17 mouse cellular contexts compared by ENCODE assay signal in the genomic region with DNA sequence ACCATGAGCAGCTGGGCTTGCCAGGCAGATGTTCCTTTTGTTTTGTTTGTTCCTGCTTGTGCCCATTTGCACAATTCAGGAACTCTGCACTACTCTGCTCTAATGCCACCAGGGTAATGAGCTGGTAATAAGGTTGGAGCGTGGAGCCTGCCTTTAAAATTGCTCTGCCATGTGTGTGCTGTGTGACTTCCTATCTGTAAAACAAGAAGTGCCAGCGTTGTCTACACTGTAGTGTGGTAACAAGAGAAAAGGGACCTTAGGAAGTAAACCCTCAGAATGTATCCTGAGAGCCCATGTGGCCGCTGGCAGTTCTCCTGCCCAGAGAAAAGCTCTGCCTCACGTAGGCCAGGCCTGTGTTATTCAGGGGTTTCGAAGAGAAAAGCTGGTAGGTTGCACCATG.
DNase-seq lines count a peak whose midpoint lies in the region; ATAC-seq lines count a peak whose summit lies in the region.
"Had no signal": no experiment of that assay in that cellular context is flagged by ENCODE, and none has a peak within 500 bp of the region (broad histone marks: within the 10 kb centered on the region; RNA-seq: fewer than 3 reads in every experiment).

No protein-coding gene starts in this region.

- no peaks in the 10 kb centered on the region for H3K9me3 ChIP-seq in forebrain, embryonic 12.5 days
- no peaks in the 10 kb centered on the region for H3K9me3 ChIP-seq in forebrain, embryonic 16.5 days (ENCODE audit: control insufficient read depth, low read length)
- no peaks in the 10 kb centered on the region for H3K9me3 ChIP-seq in hindbrain, embryonic 10.5 days
- H3K9me3 ChIP-seq in hindbrain, embryonic 13.5 days: no peaks in the 10 kb centered on the region

- H3K27me3 ChIP-seq in forebrain, embryonic 12.5 days: no peaks in the 10 kb centered on the region
- no peaks in the 10 kb centered on the region for H3K27me3 ChIP-seq in forebrain, embryonic 16.5 days (replicated peaks; ENCODE audit: control insufficient read depth, insufficient read depth, low read length)
- no peaks in the 10 kb centered on the region for H3K27me3 ChIP-seq in hindbrain, embryonic 10.5 days (ENCODE audit: insufficient read depth, poor library complexity, severe bottlenecking)
- H3K27me3 ChIP-seq in hindbrain, embryonic 13.5 days: no peaks in the 10 kb centered on the region

- H3K9ac ChIP-seq in forebrain, embryonic 12.5 days: no peak overlapping the region
- no peak overlapping the region for H3K9ac ChIP-seq in forebrain, embryonic 16.5 days (replicated peaks; ENCODE audit: low read depth, low read length)
- no peak overlapping the region for H3K9ac ChIP-seq in hindbrain, embryonic 13.5 days

- peaks cover 30% of the 10 kb centered on the region for H3K4me1 ChIP-seq in forebrain, embryonic 12.5 days
- peaks cover 18% of the 10 kb centered on the region; the same call in 1 of the 2 replicates for H3K4me1 ChIP-seq in forebrain, embryonic 16.5 days (replicated peaks; ENCODE audit: control insufficient read depth, insufficient read depth, low read length)
- peaks cover 38% of the 10 kb centered on the region for H3K4me1 ChIP-seq in hindbrain, embryonic 10.5 days (replicated peaks)
- H3K4me1 ChIP-seq in hindbrain, embryonic 13.5 days (replicated peaks): peaks cover 44% of the 10 kb centered on the region
- peaks cover 23% of the 10 kb centered on the region for H3K4me1 ChIP-seq in brown adipose tissue, adult 24 weeks (ENCODE audit: control insufficient read depth, insufficient read depth, insufficient read length, low read length)

- WGBS in forebrain, embryonic 12.5 days: 78% methylated on average over 5 of the region's 5 CpGs
- 82% methylated on average over 5 of the region's 5 CpGs for WGBS in forebrain, embryonic 16.5 days
- WGBS in hindbrain, embryonic 10.5 days: 88% methylated on average over 5 of the region's 5 CpGs
- WGBS in hindbrain, embryonic 13.5 days: 80% methylated on average over 5 of the region's 5 CpGs

- no peak overlapping the region for H3K4me3 ChIP-seq in forebrain, embryonic 12.5 days (replicated peaks)
- no peak overlapping the region for H3K4me3 ChIP-seq in forebrain, embryonic 16.5 days (replicated peaks; ENCODE audit: low read length)
- H3K4me3 ChIP-seq in hindbrain, embryonic 10.5 days: no peak overlapping the region
- no peak overlapping the region for H3K4me3 ChIP-seq in hindbrain, embryonic 13.5 days
- no peak overlapping the region for H3K4me3 ChIP-seq in brown adipose tissue, adult 24 weeks (ENCODE audit: insufficient read depth, low read depth, low read length)

- DNase-seq in hindbrain, embryonic 10.5 days (ENCODE audit: low spot score): no peak
- DNase-seq in kidney, postnatal 10 days: no peak
- no peak for DNase-seq in frontal cortex, postnatal 36 days (ENCODE audit: low spot score in 2 of 2)
- DNase-seq: adrenal gland, postnatal 25 days; cerebellum, adult 11 months; cerebellum, postnatal 10 days; gastrocnemius, postnatal 36 days; kidney, adult 18-20 months; thymus, adult 18-20 months; thymus, postnatal 4 days had no signal

- H3K36me3 ChIP-seq in forebrain, embryonic 12.5 days (replicated peaks): no peaks in the 10 kb centered on the region
- H3K36me3 ChIP-seq in forebrain, embryonic 16.5 days (ENCODE audit: control insufficient read depth, insufficient read depth): no peaks in the 10 kb centered on the region
- no peaks in the 10 kb centered on the region for H3K36me3 ChIP-seq in hindbrain, embryonic 10.5 days
- no peaks in the 10 kb centered on the region for H3K36me3 ChIP-seq in hindbrain, embryonic 13.5 days

- H3K4me2 ChIP-seq in forebrain, embryonic 12.5 days: no peak overlapping the region
- H3K4me2 ChIP-seq in forebrain, embryonic 16.5 days (ENCODE audit: low read length): no peak overlapping the region
- H3K4me2 ChIP-seq in hindbrain, embryonic 13.5 days: no peak overlapping the region

- peak overlapping the region; percentile 2; the same call in 1 of the 2 replicates for H3K27ac ChIP-seq in forebrain, embryonic 12.5 days
- no peak overlapping the region for H3K27ac ChIP-seq in forebrain, embryonic 16.5 days (ENCODE audit: low read length)
- H3K27ac ChIP-seq in hindbrain, embryonic 10.5 days: peak overlapping the region; percentile 40; the same call in 1 of the 2 replicates
- H3K27ac ChIP-seq in hindbrain, embryonic 13.5 days: no peak overlapping the region
- H3K27ac ChIP-seq in brown adipose tissue, adult 24 weeks (replicated peaks; ENCODE audit: low read depth, low read length): 0 out of 2 replicates have a peak overlapping the region, but pooled peaks have one; percentile 23

- no peak for ATAC-seq in forebrain, embryonic 12.5 days (ENCODE audit: low FRiP score)
- no peak for ATAC-seq in forebrain, embryonic 16.5 days
- ATAC-seq in hindbrain, embryonic 13.5 days (ENCODE audit: low FRiP score): no peak
- peak; percentile 66 for ATAC-seq in megakaryocyte, adult 5-6 weeks (ENCODE audit: poor library complexity, severe bottlenecking)
- ATAC-seq: forebrain, embryonic 14.5 days; midbrain, embryonic 16.5 days had no signal

Comparison
In these comparisons a context has a peak if more than half of its experiments do, and no peak if none do; other contexts are left out.
1. H3K27ac ChIP-seq: peak in forebrain, embryonic 12.5 days (single experiment), hindbrain, embryonic 10.5 days (single experiment) and brown adipose tissue, adult 24 weeks (single experiment); none in forebrain, embryonic 16.5 days (single experiment) and hindbrain, embryonic 13.5 days (single experiment).